Mouse (Mus musculus): ENCODE results near the gene Zbtb8a. TPM values are rescaled to one million over a fixed set of nuclear protein-coding genes. Genes with fewer than 3 reads are reported as not detected.

The Zbtb8a gene
- total and polyA plus RNA-seq, 3 experiments: 0.89 to 1.6 TPM; not detected in 1

- Histone ChIP-seq H3K79me2 (ENCODE audit: control insufficient read depth, insufficient read depth, low read length, poor library complexity) (no peaks in the 10 kb centered on the region), H3K4me3 (ENCODE audit: control insufficient read depth in 1 of 2, insufficient read depth in 1 of 2, low read depth in 2 of 2, low read length in 2 of 2) (no peak overlapping the region), H3K9ac (ENCODE audit: control insufficient read depth, low read depth, low read length, poor library complexity, severe bottlenecking) (no peak overlapping the region), H3K9me3 (replicated peaks; ENCODE audit: insufficient read depth, low read length) (no peaks in the 10 kb centered on the region), H3K27me3 (ENCODE audit: control insufficient read depth in 1 of 2, insufficient read depth in 2 of 2, low read length in 2 of 2) (no peaks in the 10 kb centered on the region), H3K27ac (ENCODE audit: control insufficient read depth, low read depth, low read length) (no peak overlapping the region), H3K36me3 (ENCODE audit: control insufficient read depth in 1 of 2, insufficient read depth in 2 of 2, low read length in 2 of 2) (peaks cover 0 to 3% of the 10 kb centered on the region in 2 experiments; a peak in 2 of 4 replicates), H3K4me1 (ENCODE audit: control insufficient read depth in 1 of 2, insufficient read depth in 2 of 2, low read length in 2 of 2) (peaks cover 0 to 7% of the 10 kb centered on the region in 2 experiments; a peak in 2 of 4 replicates)
- no peak for DNase-seq (ENCODE audit: low read depth, low spot score)
- peak in 2 of 3 experiments; percentile 19 to 23; a peak in 2 of 6 replicates for TF ChIP-seq CTCF (IDR thresholded peaks at IDR 0.05 in 2 of 3, conservative IDR thresholded peaks at IDR 0.05 in 1 of 3; ENCODE audit: control insufficient read depth in 1 of 3, insufficient read depth in 1 of 3, low read depth in 2 of 3, low read length in 3 of 3, poor library complexity in 1 of 3, severe bottlenecking in 1 of 3)
- TF ChIP-seq ZKSCAN1 (IDR thresholded peaks at IDR 0.05; ENCODE audit: low read depth, low read length): no peak
- TF ChIP-seq RAD21 (IDR thresholded peaks at IDR 0.05; ENCODE audit: low read depth, low read length): peak; percentile 16
- no peak for TF ChIP-seq POLR2AphosphoS2 (IDR thresholded peaks at IDR 0.05; ENCODE audit: low read length)
Measured at GRCm38 (mm10) chr4:129371391-129371790, 6.5 kb downstream of the Zbtb8a start.

GRCm38 (mm10) chr4:129365224-129365623, 12.7 kb downstream of the Zbtb8a start:
- DNase-seq (ENCODE audit: low read depth, low spot score): no peak
- Histone ChIP-seq H3K4me1 (ENCODE audit: control insufficient read depth in 1 of 2, insufficient read depth in 2 of 2, low read length in 2 of 2) (peaks cover 0 to 4% of the 10 kb centered on the region in 2 experiments; a peak in 2 of 4 replicates), H3K79me2 (ENCODE audit: control insufficient read depth, insufficient read depth, low read length, poor library complexity) (no peaks in the 10 kb centered on the region), H3K9ac (ENCODE audit: control insufficient read depth, low read depth, low read length, poor library complexity, severe bottlenecking) (no peak overlapping the region), H3K4me3 (ENCODE audit: control insufficient read depth in 1 of 2, insufficient read depth in 1 of 2, low read depth in 2 of 2, low read length in 2 of 2) (peak overlapping the region in 1 of 2 experiments; percentile 40; a peak in 1 of 4 replicates), H3K9me3 (replicated peaks; ENCODE audit: insufficient read depth, low read length) (no peaks in the 10 kb centered on the region), H3K36me3 (ENCODE audit: control insufficient read depth in 1 of 2, insufficient read depth in 2 of 2, low read length in 2 of 2) (peaks cover 0 to 3% of the 10 kb centered on the region in 2 experiments; a peak in 2 of 4 replicates), H3K27me3 (ENCODE audit: control insufficient read depth in 1 of 2, insufficient read depth in 2 of 2, low read length in 2 of 2) (no peaks in the 10 kb centered on the region), H3K27ac (ENCODE audit: control insufficient read depth, low read depth, low read length) (no peak overlapping the region)
- no peak for TF ChIP-seq USF2 (IDR thresholded peaks at IDR 0.05; ENCODE audit: borderline replicate concordance in 1 of 2, insufficient read depth in 1 of 2, low read depth in 1 of 2, low read length in 2 of 2)
- TF ChIP-seq EP300 (IDR thresholded peaks at IDR 0.05; ENCODE audit: low read depth in 1 of 2, low read length in 2 of 2): no peak
- TF ChIP-seq MEF2A (IDR thresholded peaks at IDR 0.05; ENCODE audit: extremely low read depth, insufficient replicate concordance, low read depth, low read length, poor library complexity, severe bottlenecking): no peak
- TF ChIP-seq MXI1 (IDR thresholded peaks at IDR 0.05; ENCODE audit: low read depth, low read length): no peak
- TF ChIP-seq TAL1 (IDR thresholded peaks at IDR 0.05; ENCODE audit: low read length): no peak

- Histone ChIP-seq H3K9me3 (replicated peaks; ENCODE audit: insufficient read depth, low read length) (no peaks in the 10 kb centered on the region), H3K27me3 (ENCODE audit: control insufficient read depth in 1 of 2, insufficient read depth in 2 of 2, low read length in 2 of 2) (no peaks in the 10 kb centered on the region), H3K27ac (ENCODE audit: control insufficient read depth, low read depth, low read length) (no peak overlapping the region), H3K79me2 (ENCODE audit: control insufficient read depth, insufficient read depth, low read length, poor library complexity) (no peaks in the 10 kb centered on the region), H3K9ac (ENCODE audit: control insufficient read depth, low read depth, low read length, poor library complexity, severe bottlenecking) (no peak overlapping the region), H3K36me3 (ENCODE audit: control insufficient read depth in 1 of 2, insufficient read depth in 2 of 2, low read length in 2 of 2) (peaks cover 0 to 2% of the 10 kb centered on the region in 2 experiments; a peak in 1 of 4 replicates), H3K4me1 (ENCODE audit: control insufficient read depth in 1 of 2, insufficient read depth in 2 of 2, low read length in 2 of 2) (peaks cover 0 to 4% of the 10 kb centered on the region in 2 experiments; a peak in 2 of 4 replicates), H3K4me3 (ENCODE audit: control insufficient read depth in 1 of 2, insufficient read depth in 1 of 2, low read depth in 2 of 2, low read length in 2 of 2) (no peak overlapping the region)
- no peak for DNase-seq (ENCODE audit: low read depth, low spot score)
- no peak for TF ChIP-seq POLR2A (IDR thresholded peaks at IDR 0.05; ENCODE audit: control insufficient read depth in 1 of 2, insufficient read depth in 1 of 2, low read depth in 1 of 2, low read length in 2 of 2, poor library complexity in 1 of 2)
- TF ChIP-seq MAX (IDR thresholded peaks at IDR 0.05; ENCODE audit: low read length): no peak
- no peak for TF ChIP-seq MXI1 (IDR thresholded peaks at IDR 0.05; ENCODE audit: low read depth, low read length)
- TF ChIP-seq ELF1 (IDR thresholded peaks at IDR 0.05; ENCODE audit: low read depth, low read length): no peak
- no peak for TF ChIP-seq ETS1 (IDR thresholded peaks at IDR 0.05; ENCODE audit: low read depth, low read length)
- TF ChIP-seq GATA1 (IDR thresholded peaks at IDR 0.05; ENCODE audit: low read depth, low read length): no peak
- no peak for TF ChIP-seq MAFK (IDR thresholded peaks at IDR 0.05; ENCODE audit: borderline replicate concordance, low read depth, low read length)
- TF ChIP-seq USF1 (IDR thresholded peaks at IDR 0.05; ENCODE audit: low read depth, low read length): no peak
- TF ChIP-seq KAT2A (conservative IDR thresholded peaks at IDR 0.05; ENCODE audit: low read depth, low read length): no peak
- no peak for TF ChIP-seq ZNF384 (IDR thresholded peaks at IDR 0.05; ENCODE audit: low read depth, low read length)
- TF ChIP-seq RAD21 (IDR thresholded peaks at IDR 0.05; ENCODE audit: low read depth, low read length): no peak
- no peak for TF ChIP-seq TAL1 (IDR thresholded peaks at IDR 0.05; ENCODE audit: low read length)
- TF ChIP-seq CHD1 (IDR thresholded peaks at IDR 0.05; ENCODE audit: low read depth, low read length): no peak
- no peak for TF ChIP-seq POLR2AphosphoS5 (IDR thresholded peaks at IDR 0.05; ENCODE audit: borderline replicate concordance, low read depth, low read length)
- TF ChIP-seq MYB (IDR thresholded peaks at IDR 0.05; ENCODE audit: low read depth, low read length): no peak
- TF ChIP-seq TBP (IDR thresholded peaks at IDR 0.05; ENCODE audit: low read depth, low read length): no peak
- TF ChIP-seq MYC (IDR thresholded peaks at IDR 0.05; ENCODE audit: low read depth, low read length): no peak
- TF ChIP-seq NRF1 (IDR thresholded peaks at IDR 0.05; ENCODE audit: insufficient read depth, low read depth, low read length, poor library complexity, severe bottlenecking): no peak
- TF ChIP-seq SIN3A (IDR thresholded peaks at IDR 0.05; ENCODE audit: low read length): no peak
Measured at GRCm38 (mm10) chr4:129364379-129364778, 13.5 kb downstream of the Zbtb8a start.

All from MEL (cell line).